Mouse (Mus musculus): ENCODE results near the gene Kyat1.
"Not testable (repeated sequence)": the region's sequence is repeated elsewhere in the genome, so short reads cannot be mapped to it uniquely, and the experiment has no call there.

Kyat1 gene

GRCm38 (mm10) chr2:30171371-30171996 lies 34.2 kb downstream of the Kyat1 start, which contains the start of gene Endog:
Gene Endog (plus strand): TSS chr2:30171493.
- DNase-seq, result peak; percentile 87

- no peak for DNase-seq
Observed at GRCm38 (mm10) chr2:30166677-30167076, 39.0 kb downstream of the Kyat1 start.

GRCm38 (mm10) chr2:30164340-30164932 lies 41.2 kb downstream of the Kyat1 start:
- DNase-seq, result no peak

GRCm38 (mm10) chr2:30161809-30162208 lies 43.8 kb downstream of the Kyat1 start:
- peak; percentile 40 for DNase-seq

- not testable (repeated sequence) for DNase-seq
Observed at GRCm38 (mm10) chr2:30159871-30160270, 45.8 kb downstream of the Kyat1 start.

GRCm38 (mm10) chr2:30152616-30153015 lies 53.0 kb downstream of the Kyat1 start:
- DNase-seq, result no peak

GRCm38 (mm10) chr2:30151840-30152239 lies 53.8 kb downstream of the Kyat1 start:
- no peak for DNase-seq

- DNase-seq, result peak; percentile 81
Observed at GRCm38 (mm10) chr2:30147466-30147865, 58.2 kb downstream of the Kyat1 start.

- no peak for DNase-seq
Observed at GRCm38 (mm10) chr2:30144436-30144835, 61.2 kb downstream of the Kyat1 start.

- not testable (repeated sequence) for DNase-seq
Observed at GRCm38 (mm10) chr2:30140021-30140420, 65.6 kb downstream of the Kyat1 start.

- DNase-seq, result no peak
Observed at GRCm38 (mm10) chr2:30136458-30136857, 69.2 kb downstream of the Kyat1 start.
